Mouse (Mus musculus): ENCODE data around the gene Oit3. TPM values are rescaled to one million over a fixed set of nuclear protein-coding genes. Genes with fewer than 3 reads are reported as not detected.

Gene Oit3
- under 1 TPM; 0.13 to 0.72 (median 0.19) TPM for total RNA-seq (2022)

- no peak for DNase-seq (ENCODE audit: low spot score in 2 of 2)
These were observed at the start of gene Oit3 for GRCm38 (mm10) chr10:59441735-59442134. TSS of gene Oit3 (minus strand) at chr10:59441778.

GRCm38 (mm10) chr10:59490920-59491319 is 49.3 kb upstream of the Oit3 start:
- no peak for DNase-seq (ENCODE audit: low spot score in 2 of 2)

- no peak for DNase-seq (ENCODE audit: low spot score in 2 of 2)
These were observed 47.8 kb upstream of the Oit3 start for GRCm38 (mm10) chr10:59489411-59489810.

GRCm38 (mm10) chr10:59487351-59487750 is 45.8 kb upstream of the Oit3 start:
- DNase-seq (ENCODE audit: low spot score in 2 of 2) = no peak

GRCm38 (mm10) chr10:59484318-59484717 is 42.7 kb upstream of the Oit3 start:
- DNase-seq (ENCODE audit: low spot score in 2 of 2) = no peak

GRCm38 (mm10) chr10:59481381-59481780 is 39.8 kb upstream of the Oit3 start:
- DNase-seq (ENCODE audit: low spot score in 2 of 2) = no peak

- DNase-seq (ENCODE audit: low spot score in 2 of 2) = peak in 1 of 2 experiments; percentile 36
These were observed 28.9 kb upstream of the Oit3 start for GRCm38 (mm10) chr10:59470451-59470850.

GRCm38 (mm10) chr10:59467297-59467696 is 25.7 kb upstream of the Oit3 start:
- no peak for DNase-seq (ENCODE audit: low spot score in 2 of 2)

GRCm38 (mm10) chr10:59466626-59467025 is 25.0 kb upstream of the Oit3 start:
- no peak for DNase-seq (ENCODE audit: low spot score in 2 of 2)

- DNase-seq (ENCODE audit: low spot score in 2 of 2) = no peak
These were observed 24.0 kb upstream of the Oit3 start for GRCm38 (mm10) chr10:59465546-59465945.

GRCm38 (mm10) chr10:59462307-59462706 is 20.7 kb upstream of the Oit3 start:
- no peak for DNase-seq (ENCODE audit: low spot score in 2 of 2)

- peak; percentile 24 to 63 for DNase-seq (ENCODE audit: low spot score in 2 of 2)
These were observed 18.2 kb upstream of the Oit3 start for GRCm38 (mm10) chr10:59459767-59460166.

GRCm38 (mm10) chr10:59454631-59455030 is 13.1 kb upstream of the Oit3 start:
- DNase-seq (ENCODE audit: low spot score in 2 of 2) = no peak

- DNase-seq (ENCODE audit: low spot score in 2 of 2) = no peak
These were observed 10.3 kb upstream of the Oit3 start for GRCm38 (mm10) chr10:59451839-59452238.

GRCm38 (mm10) chr10:59447546-59447945 is 6.0 kb upstream of the Oit3 start:
- DNase-seq (ENCODE audit: low spot score in 2 of 2) = peak in 1 of 2 experiments; percentile 40

GRCm38 (mm10) chr10:59446911-59447437 is 5.4 kb upstream of the Oit3 start:
- DNase-seq (ENCODE audit: low spot score in 2 of 2) = no peak

- DNase-seq (ENCODE audit: low spot score in 2 of 2) = no peak
These were observed 3.1 kb upstream of the Oit3 start for GRCm38 (mm10) chr10:59444635-59445034.

- no peak for DNase-seq (ENCODE audit: low spot score in 2 of 2)
These were observed 2.5 kb upstream of the Oit3 start for GRCm38 (mm10) chr10:59444106-59444505.

GRCm38 (mm10) chr10:59443212-59443611 is 1.6 kb upstream of the Oit3 start:
- no peak for DNase-seq (ENCODE audit: low spot score in 2 of 2)

- DNase-seq (ENCODE audit: low spot score in 2 of 2) = no peak
These were observed 1.4 kb downstream of the Oit3 start for GRCm38 (mm10) chr10:59440177-59440576.

- no peak for DNase-seq (ENCODE audit: low spot score in 2 of 2)
These were observed 2.1 kb downstream of the Oit3 start for GRCm38 (mm10) chr10:59439508-59439931.

GRCm38 (mm10) chr10:59438651-59439050 is 2.9 kb downstream of the Oit3 start:
- DNase-seq (ENCODE audit: low spot score in 2 of 2) = no peak

GRCm38 (mm10) chr10:59435746-59436145 is 5.8 kb downstream of the Oit3 start:
- no peak for DNase-seq (ENCODE audit: low spot score in 2 of 2)

GRCm38 (mm10) chr10:59430701-59431218 is 10.8 kb downstream of the Oit3 start:
- no peak for DNase-seq (ENCODE audit: low spot score in 2 of 2)

Measured in left cerebral cortex, adult 8-10 months (tissue).